Mouse (Mus musculus): ENCODE measurements at regions not wholly inside any gene's neighbourhood (a gene's known extent, or its start where the extent isn't known, plus 50 kb on each side); places are given as distances from the start of the nearest gene placed in this dataset.

- no peak for DNase-seq (ENCODE audit: low spot score)
- Histone ChIP-seq H3K9me3 (replicated peaks) (peaks cover 43% of the 10 kb centered on the region), H3K4me3 (ENCODE audit: low read depth, low read length) (no peak overlapping the region)
Observed at GRCm38 (mm10) chr3:34770271-34770670, 120.1 kb downstream of the Sox2 start.

GRCm38 (mm10) chr3:34772035-34772434 lies 121.8 kb downstream of the Sox2 start:
- Histone ChIP-seq H3K9me3 (replicated peaks) (peaks cover 46% of the 10 kb centered on the region), H3K4me3 (ENCODE audit: low read depth, low read length) (no peak overlapping the region), H3K36me3 (replicated peaks) (no peaks in the 10 kb centered on the region), H3K4me1 (ENCODE audit: insufficient read depth, low read depth, low read length) (no peaks in the 10 kb centered on the region), H3K27me3 (ENCODE audit: insufficient read depth, low read length) (no peaks in the 10 kb centered on the region)
- TF ChIP-seq POLR2AphosphoS5 (IDR thresholded peaks at IDR 0.05; ENCODE audit: insufficient replicate concordance, low read depth, low read length) (no peak), TAL1 (conservative IDR thresholded peaks at IDR 0.05; ENCODE audit: low read depth, low read length) (no peak), CTCF (IDR thresholded peaks at IDR 0.05; ENCODE audit: low read depth, low read length) (no peak), GATA1 (IDR thresholded peaks at IDR 0.05; ENCODE audit: borderline replicate concordance, low read length) (no peak), GATA2 (IDR thresholded peaks at IDR 0.05; ENCODE audit: borderline replicate concordance, low read depth, low read length) (no peak)
- ATAC-seq (ENCODE audit: extremely low read depth, insufficient number of reproducible peaks, low FRiP score, poor library complexity, severe bottlenecking) = no peak
- no peak for DNase-seq (ENCODE audit: low spot score)

More at GRCm38 (mm10) chr3:34770271-34770670, 120.1 kb downstream of the Sox2 start:
- no peak for ATAC-seq (ENCODE audit: extremely low read depth, insufficient number of reproducible peaks, low FRiP score, poor library complexity, severe bottlenecking)
- Histone ChIP-seq H3K4me1 (ENCODE audit: insufficient read depth, low read depth, low read length) (no peaks in the 10 kb centered on the region), H3K27me3 (ENCODE audit: insufficient read depth, low read length) (no peaks in the 10 kb centered on the region), H3K36me3 (replicated peaks) (no peaks in the 10 kb centered on the region)
- TF ChIP-seq TAL1 (conservative IDR thresholded peaks at IDR 0.05; ENCODE audit: low read depth, low read length) = no peak
- no peak for TF ChIP-seq POLR2AphosphoS5 (IDR thresholded peaks at IDR 0.05; ENCODE audit: insufficient replicate concordance, low read depth, low read length)
- no peak for TF ChIP-seq CTCF (IDR thresholded peaks at IDR 0.05; ENCODE audit: low read depth, low read length)
- TF ChIP-seq GATA2 (IDR thresholded peaks at IDR 0.05; ENCODE audit: borderline replicate concordance, low read depth, low read length) = no peak
- no peak for TF ChIP-seq GATA1 (IDR thresholded peaks at IDR 0.05; ENCODE audit: borderline replicate concordance, low read length)

GRCm38 (mm10) chr3:34773678-34774425 lies 123.6 kb downstream of the Sox2 start:
- Histone ChIP-seq H3K27me3 (ENCODE audit: insufficient read depth, low read length) (no peaks in the 10 kb centered on the region), H3K9me3 (replicated peaks) (peaks cover 45% of the 10 kb centered on the region), H3K36me3 (replicated peaks) (no peaks in the 10 kb centered on the region), H3K4me1 (ENCODE audit: insufficient read depth, low read depth, low read length) (no peaks in the 10 kb centered on the region), H3K4me3 (ENCODE audit: low read depth, low read length) (no peak overlapping the region)
- TF ChIP-seq GATA1 (IDR thresholded peaks at IDR 0.05; ENCODE audit: borderline replicate concordance, low read length) (no peak), TAL1 (conservative IDR thresholded peaks at IDR 0.05; ENCODE audit: low read depth, low read length) (no peak), GATA2 (IDR thresholded peaks at IDR 0.05; ENCODE audit: borderline replicate concordance, low read depth, low read length) (no peak), CTCF (IDR thresholded peaks at IDR 0.05; ENCODE audit: low read depth, low read length) (no peak), POLR2AphosphoS5 (IDR thresholded peaks at IDR 0.05; ENCODE audit: insufficient replicate concordance, low read depth, low read length) (no peak)
- DNase-seq (ENCODE audit: low spot score) = no peak
- no peak for ATAC-seq (ENCODE audit: extremely low read depth, insufficient number of reproducible peaks, low FRiP score, poor library complexity, severe bottlenecking)

GRCm38 (mm10) chr3:34781770-34782169 lies 131.6 kb downstream of the Sox2 start:
- no peaks in the 10 kb centered on the region for H3K4me1 ChIP-seq (ENCODE audit: insufficient read depth, low read depth, low read length)
- H3K9me3 ChIP-seq (replicated peaks) = peaks cover 40% of the 10 kb centered on the region
- no peak for ATAC-seq (ENCODE audit: extremely low read depth, insufficient number of reproducible peaks, low FRiP score, poor library complexity, severe bottlenecking)
- TF ChIP-seq CTCF (IDR thresholded peaks at IDR 0.05; ENCODE audit: low read depth, low read length) (no peak), GATA1 (IDR thresholded peaks at IDR 0.05; ENCODE audit: borderline replicate concordance, low read length) (no peak), POLR2AphosphoS5 (IDR thresholded peaks at IDR 0.05; ENCODE audit: insufficient replicate concordance, low read depth, low read length) (no peak), TAL1 (conservative IDR thresholded peaks at IDR 0.05; ENCODE audit: low read depth, low read length) (no peak), GATA2 (IDR thresholded peaks at IDR 0.05; ENCODE audit: borderline replicate concordance, low read depth, low read length) (no peak)
- DNase-seq (ENCODE audit: low spot score) = no peak
- H3K27me3 ChIP-seq (ENCODE audit: insufficient read depth, low read length) = no peaks in the 10 kb centered on the region
- no peak overlapping the region for H3K4me3 ChIP-seq (ENCODE audit: low read depth, low read length)
- H3K36me3 ChIP-seq (replicated peaks) = no peaks in the 10 kb centered on the region

- no peaks in the 10 kb centered on the region for H3K36me3 ChIP-seq (replicated peaks)
- no peak overlapping the region for H3K4me3 ChIP-seq (ENCODE audit: low read depth, low read length)
- ATAC-seq (ENCODE audit: extremely low read depth, insufficient number of reproducible peaks, low FRiP score, poor library complexity, severe bottlenecking) (no peak), DNase-seq (ENCODE audit: low spot score) (no peak)
- H3K27me3 ChIP-seq (ENCODE audit: insufficient read depth, low read length) = no peaks in the 10 kb centered on the region
- TF ChIP-seq POLR2AphosphoS5 (IDR thresholded peaks at IDR 0.05; ENCODE audit: insufficient replicate concordance, low read depth, low read length) (no peak), GATA1 (IDR thresholded peaks at IDR 0.05; ENCODE audit: borderline replicate concordance, low read length) (no peak), TAL1 (conservative IDR thresholded peaks at IDR 0.05; ENCODE audit: low read depth, low read length) (no peak), GATA2 (IDR thresholded peaks at IDR 0.05; ENCODE audit: borderline replicate concordance, low read depth, low read length) (no peak), CTCF (IDR thresholded peaks at IDR 0.05; ENCODE audit: low read depth, low read length) (no peak)
- peaks cover 40% of the 10 kb centered on the region for H3K9me3 ChIP-seq (replicated peaks)
- no peaks in the 10 kb centered on the region for H3K4me1 ChIP-seq (ENCODE audit: insufficient read depth, low read depth, low read length)
Observed at GRCm38 (mm10) chr3:34783398-34783797, 133.2 kb downstream of the Sox2 start.

GRCm38 (mm10) chr3:34787211-34787610 lies 137.0 kb downstream of the Sox2 start:
- no peaks in the 10 kb centered on the region for H3K36me3 ChIP-seq (replicated peaks)
- peaks cover 37% of the 10 kb centered on the region for H3K9me3 ChIP-seq (replicated peaks)
- no peak overlapping the region for H3K4me3 ChIP-seq (ENCODE audit: low read depth, low read length)
- H3K4me1 ChIP-seq (ENCODE audit: insufficient read depth, low read depth, low read length) = no peaks in the 10 kb centered on the region
- H3K27me3 ChIP-seq (ENCODE audit: insufficient read depth, low read length) = no peaks in the 10 kb centered on the region
- no peak for DNase-seq (ENCODE audit: low spot score)
- TF ChIP-seq CTCF (IDR thresholded peaks at IDR 0.05; ENCODE audit: low read depth, low read length) (no peak), TAL1 (conservative IDR thresholded peaks at IDR 0.05; ENCODE audit: low read depth, low read length) (no peak), POLR2AphosphoS5 (IDR thresholded peaks at IDR 0.05; ENCODE audit: insufficient replicate concordance, low read depth, low read length) (no peak), GATA1 (IDR thresholded peaks at IDR 0.05; ENCODE audit: borderline replicate concordance, low read length) (no peak), GATA2 (IDR thresholded peaks at IDR 0.05; ENCODE audit: borderline replicate concordance, low read depth, low read length) (no peak)
- no peak for ATAC-seq (ENCODE audit: extremely low read depth, insufficient number of reproducible peaks, low FRiP score, poor library complexity, severe bottlenecking)

Data from G1E (cell line).